Mouse (Mus musculus) myocyte (in vitro differentiated cells): ENCODE measurements at regions not wholly inside any gene's neighbourhood (a gene's known extent, or its start where the extent isn't known, plus 50 kb on each side); places are given as distances from the start of the nearest gene placed in this dataset.

Experiments
- H3K27me3 ChIP-seq: one replicate; pipeline ENCODE4 v1.6.1; 2011; ENCODE audit not compliant: control insufficient read depth, insufficient read depth, insufficient read length
- H3K36me3 ChIP-seq: one replicate; pipeline ENCODE4 v1.6.1; 2011; ENCODE audit not compliant: control insufficient read depth, insufficient read depth
- H3K4me2 ChIP-seq: one replicate; pipeline ENCODE4 v1.6.1; 2011; ENCODE audit warnings: low read depth, control low read depth
- H3K4me3 ChIP-seq: one replicate; pipeline ENCODE4 v1.5.1; 2011; ENCODE audit warnings: mild to moderate bottlenecking, control low read depth, moderate library complexity
- H3K79me2 ChIP-seq: one replicate; pipeline ENCODE4 v1.6.1; 2011; ENCODE audit not compliant: control insufficient read depth, insufficient read depth
- H3ac ChIP-seq: one replicate; pipeline ENCODE4 v1.6.1; 2011; ENCODE audit not compliant: control insufficient read depth, insufficient read length
- CEBPB ChIP-seq: IDR thresholded peaks from 2 replicates; pipeline ENCODE4 v1.6.1; 2011; ENCODE audit warnings: mild to moderate bottlenecking, moderate library complexity; ENCODE audit not compliant: poor library complexity, insufficient read depth, severe bottlenecking
- POLR2AphosphoS2 ChIP-seq: IDR thresholded peaks from one replicate; pipeline ENCODE4 v1.6.1; 2011; ENCODE audit warnings: low read depth, control low read depth; ENCODE audit not compliant: insufficient read length

- H3K36me3 ChIP-seq: no peaks in the 10 kb centered on the region
- H3K4me2 ChIP-seq: peak overlapping the region; percentile 14
- H3K79me2 ChIP-seq: no peaks in the 10 kb centered on the region
- H3ac ChIP-seq: no peak overlapping the region
- no peaks in the 10 kb centered on the region for H3K27me3 ChIP-seq
- no peak overlapping the region for H3K4me3 ChIP-seq
- peak; percentile 83 for TF ChIP-seq CEBPB
- no peak for TF ChIP-seq POLR2AphosphoS2
Measured at GRCm38 (mm10) chr6:62458710-62459109, 797.0 kb upstream of the Grid2 start.
